Mouse (Mus musculus): ENCODE data around the gene Gm6525. TPM values are rescaled to one million over a fixed set of nuclear protein-coding genes. Genes with fewer than 3 reads are reported as not detected.
A peak's percentile ranks its signal among the peaks of the same experiment; 100 is the strongest.

Gm6525 gene
- polyA plus RNA-seq, 1 experiment, result 13.8 TPM

GRCm38 (mm10) chr3:84157559-84158350 lies 16.1 kb upstream of the Gm6525 start:
- Histone ChIP-seq H3K4me3 (replicated peaks; ENCODE audit: control insufficient read depth, low read depth, low read length) (no peak overlapping the region), H3K27ac (ENCODE audit: control insufficient read depth, insufficient read depth, low read depth, low read length, poor library complexity) (no peak overlapping the region), H3K4me1 (ENCODE audit: control insufficient read depth, insufficient read depth, low read length) (0 out of 2 replicates have a peak, but pooled peaks cover 2% of the 10 kb centered on the region)
- TF ChIP-seq POLR2A (IDR thresholded peaks at IDR 0.05; ENCODE audit: borderline replicate concordance, control insufficient read depth, low read depth, low read length) (no peak), CTCF (IDR thresholded peaks at IDR 0.05; ENCODE audit: control insufficient read depth, insufficient read depth, low read length) (no peak)
- 85% methylated on average over 4 of the region's 4 CpGs for WGBS

DNA sequence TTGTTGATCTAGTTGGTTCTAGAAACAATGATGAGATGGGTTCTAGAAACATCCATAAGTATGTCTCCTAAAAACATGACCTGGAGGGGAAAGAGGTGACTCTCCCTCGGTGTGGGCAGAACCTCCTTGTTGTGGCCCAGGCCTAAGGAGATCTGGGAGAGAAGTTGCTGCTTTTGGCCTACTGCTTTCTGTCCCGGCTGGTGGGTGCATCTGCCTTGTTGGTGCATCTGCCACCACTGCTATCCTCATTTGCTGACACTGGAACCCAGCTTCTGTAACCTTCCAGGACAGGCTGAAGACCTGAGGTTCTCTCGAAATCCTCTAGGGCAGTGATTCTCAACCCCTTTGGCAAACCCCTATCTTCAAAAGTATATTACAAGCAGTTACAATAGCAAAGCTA lies 8.5 kb upstream of the Gm6525 start:
- H3K27ac ChIP-seq (ENCODE audit: control insufficient read depth, insufficient read depth, low read depth, low read length, poor library complexity), result no peak overlapping the region
- WGBS, result 91% methylated on average over 3 of the region's 3 CpGs
- no peak overlapping the region for H3K4me3 ChIP-seq (replicated peaks; ENCODE audit: control insufficient read depth, low read depth, low read length)
- no peaks in the 10 kb centered on the region; the same call in 1 of the 2 replicates for H3K4me1 ChIP-seq (ENCODE audit: control insufficient read depth, insufficient read depth, low read length)
- TF ChIP-seq POLR2A (IDR thresholded peaks at IDR 0.05; ENCODE audit: borderline replicate concordance, control insufficient read depth, low read depth, low read length) (no peak), CTCF (IDR thresholded peaks at IDR 0.05; ENCODE audit: control insufficient read depth, insufficient read depth, low read length) (no peak)

DNA sequence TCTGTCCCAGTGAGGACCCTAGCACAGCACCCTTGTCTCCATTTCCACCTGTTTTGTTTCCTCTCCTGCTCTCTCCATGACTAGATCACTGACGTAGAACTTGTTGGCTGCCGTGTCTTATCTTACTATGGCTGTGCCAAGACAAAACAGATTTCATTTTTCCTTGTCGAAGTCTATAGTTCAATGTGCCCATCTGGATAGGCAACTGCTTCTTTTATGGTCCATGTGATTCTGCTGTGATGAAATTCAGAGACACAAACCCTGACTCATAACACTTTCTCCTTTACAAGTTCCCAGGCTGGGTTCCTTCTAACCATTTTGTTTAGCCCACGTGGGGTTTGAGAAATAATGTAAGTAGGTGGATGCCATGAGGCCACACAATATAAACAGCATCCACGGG lies 7.8 kb upstream of the Gm6525 start:
- no peaks in the 10 kb centered on the region; the same call in 1 of the 2 replicates for H3K4me1 ChIP-seq (ENCODE audit: control insufficient read depth, insufficient read depth, low read length)
- no peak overlapping the region for H3K27ac ChIP-seq (ENCODE audit: control insufficient read depth, insufficient read depth, low read depth, low read length, poor library complexity)
- WGBS, result 76% methylated on average over 5 of the region's 5 CpGs
- no peak for TF ChIP-seq POLR2A (IDR thresholded peaks at IDR 0.05; ENCODE audit: borderline replicate concordance, control insufficient read depth, low read depth, low read length)
- no peak for TF ChIP-seq CTCF (IDR thresholded peaks at IDR 0.05; ENCODE audit: control insufficient read depth, insufficient read depth, low read length)
- no peak overlapping the region for H3K4me3 ChIP-seq (replicated peaks; ENCODE audit: control insufficient read depth, low read depth, low read length)

DNA sequence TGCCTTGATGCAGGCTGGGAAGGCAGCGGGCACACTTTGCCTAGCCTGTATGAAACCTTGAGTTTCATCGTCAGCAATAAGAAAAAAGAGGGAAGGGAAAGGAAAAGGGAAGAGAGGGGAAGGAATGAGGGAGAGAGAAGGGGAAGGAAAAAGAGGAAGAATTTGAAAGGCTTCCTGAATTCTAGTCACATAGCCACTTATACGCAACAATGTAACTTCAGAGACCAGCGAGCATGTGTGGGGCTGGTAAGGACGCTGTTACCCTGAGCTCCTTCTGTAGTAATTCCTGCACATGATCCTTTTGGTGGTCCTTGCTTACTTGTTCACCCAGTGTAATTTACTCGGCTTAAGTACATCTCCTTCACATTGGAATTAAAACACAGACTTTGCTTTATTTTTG lies 5.0 kb upstream of the Gm6525 start:
- TF ChIP-seq POLR2A (IDR thresholded peaks at IDR 0.05; ENCODE audit: borderline replicate concordance, control insufficient read depth, low read depth, low read length) (no peak), CTCF (IDR thresholded peaks at IDR 0.05; ENCODE audit: control insufficient read depth, insufficient read depth, low read length) (no peak)
- WGBS, result 29% methylated on average over 6 of the region's 6 CpGs
- Histone ChIP-seq H3K4me3 (replicated peaks; ENCODE audit: control insufficient read depth, low read depth, low read length) (no peak overlapping the region), H3K27ac (ENCODE audit: control insufficient read depth, insufficient read depth, low read depth, low read length, poor library complexity) (no peak overlapping the region), H3K4me1 (ENCODE audit: control insufficient read depth, insufficient read depth, low read length) (no peaks in the 10 kb centered on the region; the same call in 1 of the 2 replicates)

DNA sequence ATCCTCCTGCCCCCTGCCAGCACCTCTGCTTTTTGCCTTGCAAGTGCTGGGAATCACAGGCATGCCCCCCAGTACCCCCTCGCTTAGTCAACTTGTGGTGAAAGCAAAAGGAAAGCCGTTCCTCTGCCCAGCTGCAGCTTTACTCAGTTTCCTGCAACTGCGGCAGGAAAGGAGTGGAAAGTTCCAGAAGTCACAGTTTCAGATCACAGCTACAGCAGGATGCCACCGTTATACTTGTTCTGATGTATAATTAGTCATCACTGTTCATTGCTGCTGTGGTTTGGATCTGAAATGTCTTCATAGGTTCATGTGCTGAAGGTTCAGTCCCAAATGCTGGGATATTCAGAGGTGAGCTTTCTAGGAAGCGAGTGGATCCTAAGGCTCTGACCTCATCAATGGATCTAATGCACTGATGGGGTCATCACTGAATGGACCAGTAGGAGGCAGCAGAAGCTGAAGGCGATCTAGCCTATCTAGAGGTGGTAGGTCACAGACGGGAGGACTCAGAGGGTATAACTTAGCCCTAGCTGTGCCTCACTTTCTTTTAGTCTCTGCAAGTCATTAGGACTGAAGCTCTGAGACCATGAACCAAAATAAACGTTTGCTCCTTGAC lies 4.4 kb upstream of the Gm6525 start:
- no peak overlapping the region for H3K27ac ChIP-seq (ENCODE audit: control insufficient read depth, insufficient read depth, low read depth, low read length, poor library complexity)
- WGBS, result 38% methylated on average over 8 of the region's 8 CpGs
- TF ChIP-seq POLR2A (IDR thresholded peaks at IDR 0.05; ENCODE audit: borderline replicate concordance, control insufficient read depth, low read depth, low read length), result no peak
- TF ChIP-seq CTCF (IDR thresholded peaks at IDR 0.05; ENCODE audit: control insufficient read depth, insufficient read depth, low read length), result no peak

GRCm38 (mm10) chr3:84172406-84172805 lies 1.5 kb upstream of the Gm6525 start:
- no peak for TF ChIP-seq CTCF (IDR thresholded peaks at IDR 0.05; ENCODE audit: control insufficient read depth, insufficient read depth, low read length)
- TF ChIP-seq POLR2A (IDR thresholded peaks at IDR 0.05; ENCODE audit: borderline replicate concordance, control insufficient read depth, low read depth, low read length), result no peak
- Histone ChIP-seq H3K4me3 (replicated peaks; ENCODE audit: control insufficient read depth, low read depth, low read length) (no peak overlapping the region), H3K27ac (ENCODE audit: control insufficient read depth, insufficient read depth, low read depth, low read length, poor library complexity) (no peak overlapping the region), H3K4me1 (ENCODE audit: control insufficient read depth, insufficient read depth, low read length) (no peaks in the 10 kb centered on the region; the same call in 1 of the 2 replicates)
- WGBS, result 42% methylated on average over 11 of the region's 11 CpGs

More for the DNA sequence above, 4.4 kb upstream of the Gm6525 start:
- H3K4me3 ChIP-seq (replicated peaks; ENCODE audit: control insufficient read depth, low read depth, low read length), result no peak overlapping the region
- H3K4me1 ChIP-seq (ENCODE audit: control insufficient read depth, insufficient read depth, low read length), result no peaks in the 10 kb centered on the region; the same call in 1 of the 2 replicates

- 47% methylated on average over 7 of the region's 7 CpGs for WGBS
Measured at GRCm38 (mm10) chr3:84175337-84176315, 1.7 kb downstream of the Gm6525 start.

More at GRCm38 (mm10) chr3:84175337-84176315, 1.7 kb downstream of the Gm6525 start:
- no peak overlapping the region for H3K4me3 ChIP-seq (replicated peaks; ENCODE audit: control insufficient read depth, low read depth, low read length)
- TF ChIP-seq CTCF (IDR thresholded peaks at IDR 0.05; ENCODE audit: control insufficient read depth, insufficient read depth, low read length), result peak; percentile 72
- no peak for TF ChIP-seq POLR2A (IDR thresholded peaks at IDR 0.05; ENCODE audit: borderline replicate concordance, control insufficient read depth, low read depth, low read length)
- no peak overlapping the region for H3K27ac ChIP-seq (ENCODE audit: control insufficient read depth, insufficient read depth, low read depth, low read length, poor library complexity)
- no peaks in the 10 kb centered on the region; the same call in 1 of the 2 replicates for H3K4me1 ChIP-seq (ENCODE audit: control insufficient read depth, insufficient read depth, low read length)

Measured in bone marrow, adult 2 months (tissue).